Mouse (Mus musculus) forebrain, embryonic 11.5 days (tissue): ENCODE results near the gene Trmu. TPM values are rescaled to one million over a fixed set of nuclear protein-coding genes. Genes with fewer than 3 reads are reported as not detected.

Source experiments
- ATAC-seq: fragments of 200-750 bp; cut with Nextera tagmentation; replicated peaks from 2 replicates; pipeline ENCODE4 v1.8.0; 2017; ENCODE audit warnings: moderate TSS enrichment; ENCODE audit not compliant: low FRiP score
- DNase-seq: peaks from one replicate; pipeline ENCODE4 v3.0.0-alpha.2; 2017; ENCODE audit warnings: low spot score
- H3K27ac ChIP-seq: fragments of 300-500 bp; sonication (generic); 2 replicates; pipeline ENCODE4 v1.5.1; 2014; ENCODE audit warnings: low read depth, low read length
- H3K27me3 ChIP-seq: fragments of 300-500 bp; sonication (generic); 2 replicates; pipeline ENCODE4 v1.6.1; 2014; ENCODE audit warnings: mild to moderate bottlenecking, low read length, mixed read lengths; ENCODE audit not compliant: control insufficient read depth, insufficient read depth
- H3K36me3 ChIP-seq: fragments of 300-500 bp; sonication (generic); 2 replicates; pipeline ENCODE4 v1.6.1; 2014; ENCODE audit warnings: mild to moderate bottlenecking, low read length, moderate library complexity, mixed read lengths; ENCODE audit not compliant: control insufficient read depth, insufficient read depth
- H3K4me1 ChIP-seq: fragments of 300-500 bp; sonication (generic); replicated peaks from 2 replicates; pipeline ENCODE4 v1.6.1; 2014; ENCODE audit warnings: low read length, mixed read lengths; ENCODE audit not compliant: control insufficient read depth, insufficient read depth
- H3K4me2 ChIP-seq: fragments of 300-500 bp; sonication (generic); 2 replicates; pipeline ENCODE4 v1.6.1; 2014; ENCODE audit warnings: low read depth, mild to moderate bottlenecking, low read length, moderate library complexity, mixed read lengths; ENCODE audit not compliant: severe bottlenecking
- H3K4me3 ChIP-seq: fragments of 300-500 bp; sonication (generic); 2 replicates; pipeline ENCODE4 v1.5.1; 2014; ENCODE audit warnings: low read depth, low read length
- H3K9ac ChIP-seq: fragments of 300-500 bp; sonication (generic); 2 replicates; pipeline ENCODE4 v1.6.1; 2014; ENCODE audit warnings: low read length
- H3K9me3 ChIP-seq: fragments of 300-500 bp; sonication (generic); 2 replicates; pipeline ENCODE4 v1.6.1; 2016; ENCODE audit warnings: low read length, mixed read lengths; ENCODE audit not compliant: control insufficient read depth
- WGBS: fragments of 180-500 bp; shearing (Covaris S2); extraction: QIAGEN DNeasy Blood & Tissue Kit; methylation state at CpG from one replicate; pipeline ENCODE4 v1.1.7; 2014; 5-methylcytosine and 5-hydroxymethylcytosine counted together
- polyA plus RNA-seq: library from polyadenylated mRNA; unstranded; fragments of >200 nt; fragmentation: Nextera tagmentation; extraction: Ambion mirVana; gene quantifications from 2 replicates; pipeline ENCODE4 v1.2.1, GENCODE M21; 2014

Trmu gene
- polyA plus RNA-seq, 1 experiment from 2014 or later = 35.7 TPM

DNA sequence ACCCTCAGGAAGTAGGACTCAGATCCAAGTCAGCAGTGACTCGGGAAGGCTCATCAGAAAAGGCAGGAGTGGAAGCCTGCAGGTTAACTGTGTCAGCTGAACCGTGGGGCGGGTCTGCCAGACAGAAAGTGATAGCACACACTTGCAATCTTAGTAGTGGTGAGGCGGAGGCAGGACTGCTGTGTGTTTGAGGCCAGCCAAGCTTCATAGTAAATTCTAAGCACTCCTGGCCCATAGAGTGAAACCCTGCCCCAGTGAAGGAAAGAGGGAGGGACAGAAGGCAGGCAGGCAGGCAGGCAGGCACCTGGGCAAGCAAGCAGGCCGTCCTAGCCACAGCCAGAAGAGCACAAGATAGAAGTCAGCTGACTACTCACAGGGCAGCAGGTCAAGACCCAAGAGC is 6.5 kb downstream of the Trmu start:
- Histone ChIP-seq H3K9ac (no peak overlapping the region), H3K4me1 (no peaks in the 10 kb centered on the region), H3K4me3 (no peak overlapping the region), H3K9me3 (no peaks in the 10 kb centered on the region), H3K27me3 (no peaks in the 10 kb centered on the region), H3K27ac (no peak overlapping the region), H3K36me3 (peaks cover 3% of the 10 kb centered on the region; the same call in 1 of the 2 replicates), H3K4me2 (no peak overlapping the region)
- DNase-seq = no peak
- WGBS = 94% methylated on average over 5 of the region's 5 CpGs
- ATAC-seq = no peak

- H3K9ac ChIP-seq = no peak overlapping the region
- DNase-seq (no peak), ATAC-seq (no peak)
- WGBS = 92% methylated on average over 4 of the region's 4 CpGs
- H3K9me3 ChIP-seq = no peaks in the 10 kb centered on the region
- no peak overlapping the region for H3K4me2 ChIP-seq
- no peaks in the 10 kb centered on the region for H3K4me1 ChIP-seq
- H3K27ac ChIP-seq = no peak overlapping the region
- H3K36me3 ChIP-seq = peaks cover 6% of the 10 kb centered on the region; the same call in 1 of the 2 replicates
- H3K27me3 ChIP-seq = no peaks in the 10 kb centered on the region
- no peak overlapping the region for H3K4me3 ChIP-seq
Measured at GRCm38 (mm10) chr15:85889235-85889634, 10.1 kb downstream of the Trmu start.

DNA sequence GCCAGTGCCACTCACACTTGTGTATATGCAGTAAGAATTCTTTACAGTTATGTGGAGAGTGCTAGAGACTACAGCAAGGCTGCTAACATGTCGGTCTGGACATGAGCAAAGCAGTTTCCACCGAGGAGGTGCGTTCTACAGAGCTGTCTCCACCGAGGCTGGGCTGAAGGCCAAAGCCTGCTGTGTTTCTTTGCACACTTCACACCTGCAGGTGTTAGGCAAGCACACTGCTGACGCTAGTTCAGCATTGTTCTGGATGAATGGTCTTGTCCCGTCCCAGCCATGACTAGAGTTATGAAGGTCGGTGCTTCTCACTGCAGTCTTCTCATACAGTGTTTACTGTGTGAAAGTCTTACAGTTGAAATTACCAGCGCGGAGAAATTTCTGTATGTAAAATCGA is 12.9 kb downstream of the Trmu start:
- WGBS = 91% methylated on average over 10 of the region's 10 CpGs
- Histone ChIP-seq H3K36me3 (peaks cover 3% of the 10 kb centered on the region; the same call in 1 of the 2 replicates), H3K9me3 (no peaks in the 10 kb centered on the region), H3K27ac (no peak overlapping the region), H3K4me2 (no peak overlapping the region), H3K9ac (no peak overlapping the region), H3K4me1 (no peaks in the 10 kb centered on the region), H3K4me3 (no peak overlapping the region), H3K27me3 (no peaks in the 10 kb centered on the region)
- DNase-seq (no peak), ATAC-seq (no peak)

DNA sequence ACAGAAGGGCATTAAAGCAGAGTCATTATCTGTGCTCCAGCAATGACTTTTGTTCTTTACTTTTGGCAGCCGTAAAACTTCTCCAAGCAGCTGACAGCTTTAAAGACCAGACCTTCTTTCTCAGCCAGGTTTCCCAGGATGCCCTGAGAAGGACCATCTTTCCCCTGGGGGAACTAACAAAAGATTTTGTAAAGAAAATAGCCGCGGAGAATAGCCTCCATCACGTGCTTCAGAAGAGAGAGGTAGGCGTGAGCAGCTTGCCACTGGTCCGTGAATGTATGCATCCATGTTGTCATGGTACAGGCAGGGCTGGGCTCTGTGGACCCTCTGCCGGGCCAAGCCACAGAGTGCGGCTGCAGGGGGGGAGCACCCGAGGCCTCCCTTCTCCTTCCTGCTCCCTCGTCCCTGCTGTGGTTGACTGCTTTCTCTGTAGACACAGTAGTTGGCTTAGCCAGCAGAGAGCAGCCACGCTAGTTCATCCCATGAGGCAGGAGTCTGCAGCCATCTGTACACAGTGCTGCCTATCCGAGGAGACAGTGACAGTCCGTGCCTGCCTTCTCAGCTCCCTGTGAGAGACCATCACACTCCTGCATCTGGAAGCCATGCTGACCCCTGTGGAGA is 13.5 kb downstream of the Trmu start:
- H3K9me3 ChIP-seq = no peaks in the 10 kb centered on the region
- WGBS = 90% methylated on average over 13 of the region's 13 CpGs
- no peak overlapping the region for H3K27ac ChIP-seq
- no peak for DNase-seq
- H3K4me2 ChIP-seq = no peak overlapping the region
- no peaks in the 10 kb centered on the region for H3K27me3 ChIP-seq
- no peak for ATAC-seq
- H3K4me3 ChIP-seq = no peak overlapping the region
- peaks cover 3% of the 10 kb centered on the region; the same call in 1 of the 2 replicates for H3K36me3 ChIP-seq
- no peak overlapping the region for H3K9ac ChIP-seq
- no peaks in the 10 kb centered on the region for H3K4me1 ChIP-seq

DNA sequence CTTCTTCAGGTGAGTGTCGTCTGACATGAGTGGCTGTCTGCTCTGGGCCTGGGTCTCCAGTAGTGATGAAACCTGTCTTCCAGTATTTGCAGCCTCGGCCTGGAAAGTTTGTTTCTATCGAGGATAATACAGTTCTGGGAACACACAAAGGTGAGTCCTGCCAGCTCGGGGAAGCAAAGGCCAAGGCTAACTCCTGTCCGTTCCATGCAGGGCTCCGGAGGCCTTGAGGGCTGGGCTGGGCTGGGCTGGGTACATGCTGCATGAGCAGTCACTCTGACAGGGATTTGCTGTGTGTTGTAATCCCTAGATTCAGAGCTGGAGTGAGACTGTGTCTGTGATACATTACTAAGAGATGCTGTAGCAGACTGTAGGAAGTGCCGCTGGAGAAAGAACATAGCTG is 14.8 kb downstream of the Trmu start:
- Histone ChIP-seq H3K4me1 (no peaks in the 10 kb centered on the region), H3K9ac (no peak overlapping the region), H3K36me3 (peaks cover 3% of the 10 kb centered on the region; the same call in 1 of the 2 replicates), H3K27me3 (no peaks in the 10 kb centered on the region), H3K9me3 (no peaks in the 10 kb centered on the region), H3K27ac (no peak overlapping the region), H3K4me3 (no peak overlapping the region), H3K4me2 (no peak overlapping the region)
- DNase-seq (no peak), ATAC-seq (no peak)
- 89% methylated on average over 7 of the region's 7 CpGs for WGBS

- no peak overlapping the region for H3K4me3 ChIP-seq
- DNase-seq = peak; percentile 91
- no peak overlapping the region for H3K4me2 ChIP-seq
- 15% methylated on average over 8 of the region's 8 CpGs for WGBS
- no peak overlapping the region for H3K9ac ChIP-seq
- peaks cover 5% of the 10 kb centered on the region; the same call in 1 of the 2 replicates for H3K36me3 ChIP-seq
- no peak overlapping the region for H3K27ac ChIP-seq
- H3K4me1 ChIP-seq = 0 out of 2 replicates have a peak, but pooled peaks cover 2% of the 10 kb centered on the region
- no peaks in the 10 kb centered on the region for H3K27me3 ChIP-seq
- ATAC-seq = peak; percentile 51; the same call in 1 of the 2 replicates
- no peaks in the 10 kb centered on the region for H3K9me3 ChIP-seq
Measured at GRCm38 (mm10) chr15:85896284-85896683, 17.2 kb downstream of the Trmu start.

GRCm38 (mm10) chr15:85897113-85897512 is 18.0 kb downstream of the Trmu start:
- ATAC-seq (no peak), DNase-seq (no peak)
- Histone ChIP-seq H3K9ac (no peak overlapping the region), H3K36me3 (peaks cover 5% of the 10 kb centered on the region; the same call in 1 of the 2 replicates), H3K4me3 (no peak overlapping the region), H3K27me3 (no peaks in the 10 kb centered on the region), H3K4me1 (0 out of 2 replicates have a peak, but pooled peaks cover 2% of the 10 kb centered on the region), H3K4me2 (no peak overlapping the region), H3K9me3 (no peaks in the 10 kb centered on the region), H3K27ac (no peak overlapping the region)
- 89% methylated on average over 10 of the region's 10 CpGs for WGBS

GRCm38 (mm10) chr15:85899396-85899795 is 20.3 kb downstream of the Trmu start:
- no peak for ATAC-seq
- Histone ChIP-seq H3K4me1 (0 out of 2 replicates have a peak, but pooled peaks cover 2% of the 10 kb centered on the region), H3K9ac (no peak overlapping the region), H3K9me3 (no peaks in the 10 kb centered on the region), H3K36me3 (peaks cover 2% of the 10 kb centered on the region; the same call in 1 of the 2 replicates), H3K4me3 (no peak overlapping the region), H3K4me2 (no peak overlapping the region), H3K27ac (no peak overlapping the region), H3K27me3 (no peaks in the 10 kb centered on the region)
- DNase-seq = no peak
- WGBS = 36% methylated on average over 6 of the region's 6 CpGs

DNA sequence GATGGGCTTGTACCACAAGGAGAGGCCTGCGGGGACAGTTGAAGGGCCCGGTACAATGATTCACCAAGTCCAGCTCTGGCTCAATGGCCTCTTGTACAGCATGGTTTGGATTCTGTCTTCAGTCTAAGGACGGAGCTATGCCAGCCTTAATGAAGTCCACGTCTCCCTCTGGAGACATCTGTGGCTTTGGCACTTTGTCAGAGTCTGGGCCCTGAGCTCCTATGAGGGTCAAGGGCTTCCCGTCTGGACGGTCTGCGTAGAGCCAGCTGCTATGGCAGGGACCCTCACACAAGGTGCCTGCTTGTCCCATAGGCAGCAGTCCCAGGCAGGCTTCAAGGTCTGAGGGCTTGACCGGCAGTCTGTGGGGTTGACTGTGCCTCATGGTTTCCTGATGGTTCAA is 21.2 kb downstream of the Trmu start:
- Histone ChIP-seq H3K4me3 (no peak overlapping the region), H3K27me3 (no peaks in the 10 kb centered on the region), H3K4me1 (0 out of 2 replicates have a peak, but pooled peaks cover 2% of the 10 kb centered on the region), H3K4me2 (no peak overlapping the region), H3K36me3 (peaks cover 2% of the 10 kb centered on the region; the same call in 1 of the 2 replicates), H3K27ac (no peak overlapping the region), H3K9ac (no peak overlapping the region), H3K9me3 (no peaks in the 10 kb centered on the region)
- WGBS = 94% methylated on average over 8 of the region's 8 CpGs
- DNase-seq (no peak), ATAC-seq (no peak)
